Mouse (Mus musculus): ENCODE data around the gene Cldnd1. TPM values are rescaled to one million over a fixed set of nuclear protein-coding genes. Genes with fewer than 3 reads are reported as not detected.

Cldnd1 gene
- polyA plus RNA-seq (2015; fragmentation: Nextera tagmentation; extraction: Ambion mirVana): 123 and 126 TPM in 2 replicates

DNA sequence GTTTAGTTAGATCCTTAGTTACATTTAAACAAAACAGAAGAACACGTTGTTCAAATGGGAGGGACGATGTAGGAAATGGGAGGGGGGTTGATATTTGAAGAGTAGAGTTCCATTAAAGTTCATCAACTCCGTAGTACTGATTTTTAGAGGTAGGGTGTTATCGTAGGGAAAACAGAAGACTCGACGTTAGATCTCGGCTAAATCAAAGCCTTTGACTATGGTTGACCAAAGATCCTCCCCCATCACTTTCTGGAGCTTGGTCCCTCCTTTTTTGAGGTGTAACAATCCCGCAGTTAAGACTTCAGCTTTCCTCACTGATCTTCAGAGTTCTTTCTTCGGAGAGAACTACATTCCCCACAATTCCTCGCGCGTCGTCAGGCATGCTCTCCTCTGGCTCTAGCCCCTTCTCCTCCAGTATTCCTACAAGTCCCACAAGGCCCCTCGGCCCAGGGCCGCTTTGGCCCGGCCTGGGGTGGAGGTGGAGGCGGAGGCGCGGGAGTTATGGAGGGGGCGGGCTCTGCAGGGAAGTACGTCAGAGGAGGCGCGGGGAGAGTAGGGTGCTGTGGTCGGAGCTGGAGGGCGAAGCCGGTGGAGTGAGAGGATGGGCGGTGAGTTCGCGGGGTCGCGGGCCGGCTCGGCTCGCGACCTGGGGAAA, at the start of gene Cldnd1:
Gene Cldnd1, plus strand, starts transcription at position 434 of the 655 bp plus-strand sequence.
- H3K9ac ChIP-seq: peak within 1 kb of the TSS; percentile 78
- peak; percentile 100 for ATAC-seq (ENCODE audit: low FRiP score)
- H3K4me3 ChIP-seq: peak within 1 kb of the TSS; percentile 56
- H3K36me3 ChIP-seq: peaks cover 28% of the 10 kb centered on the region
- peaks cover 12% of the 10 kb centered on the region for H3K4me1 ChIP-seq (replicated peaks)
- H3K27ac ChIP-seq: peak within 1 kb of the TSS; percentile 88
- H3K27me3 ChIP-seq: no peaks in the 10 kb centered on the region
- no peaks in the 10 kb centered on the region for H3K9me3 ChIP-seq
- H3K4me2 ChIP-seq: peak within 1 kb of the TSS; percentile 60
- WGBS: 2% methylated on average over 28 of the region's 35 CpGs

DNA sequence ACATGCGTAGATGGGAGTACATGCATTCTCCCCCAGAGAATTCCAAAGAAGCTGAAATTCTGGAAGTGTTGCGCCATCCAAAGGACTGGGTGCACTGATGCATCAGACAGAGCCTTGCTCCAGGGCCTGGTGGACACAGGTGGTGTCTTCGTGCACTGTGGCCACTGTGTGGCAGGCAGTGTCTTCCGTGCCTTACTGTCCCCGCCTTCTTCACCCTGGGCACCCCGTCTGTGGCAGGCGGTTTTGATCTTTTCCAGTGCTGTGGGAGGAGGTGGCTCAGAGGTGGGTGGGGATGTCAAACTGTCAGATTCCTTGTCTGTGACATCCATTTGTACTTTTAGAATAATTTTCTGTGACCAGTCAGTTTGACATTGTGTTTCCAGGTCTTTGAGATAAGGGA, 49.0 kb upstream of the Cldnd1 start:
- ATAC-seq (ENCODE audit: low FRiP score): no peak
- Histone ChIP-seq H3K27me3 (no peaks in the 10 kb centered on the region), H3K9me3 (no peaks in the 10 kb centered on the region), H3K4me1 (replicated peaks) (no peaks in the 10 kb centered on the region), H3K36me3 (peaks cover 53% of the 10 kb centered on the region), H3K27ac (no peak overlapping the region), H3K9ac (no peak overlapping the region), H3K4me2 (no peak overlapping the region), H3K4me3 (no peak overlapping the region)
- 80% methylated on average over 7 of the region's 7 CpGs for WGBS

DNA sequence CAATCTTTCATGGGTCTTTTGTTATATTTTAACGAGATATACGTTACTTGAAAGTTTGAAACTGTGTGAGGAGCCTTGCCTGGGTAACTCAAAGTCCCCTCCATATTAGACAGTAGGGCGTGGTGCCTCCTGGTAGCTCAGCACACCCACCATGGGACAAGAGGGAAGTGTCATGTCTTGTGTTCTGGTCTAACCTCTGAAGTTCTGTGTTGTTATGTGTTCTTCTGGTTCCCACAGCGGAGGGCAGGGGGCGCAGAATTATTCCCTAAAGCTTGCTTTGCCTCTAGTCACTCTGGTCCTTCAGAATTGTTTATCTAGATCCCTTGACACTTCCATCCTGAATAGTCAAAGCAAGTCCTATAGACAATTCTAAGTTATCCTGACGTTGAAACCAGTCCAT, 45.7 kb upstream of the Cldnd1 start:
- H3K4me3 ChIP-seq: no peak overlapping the region
- ATAC-seq (ENCODE audit: low FRiP score): no peak
- H3K4me1 ChIP-seq (replicated peaks): no peaks in the 10 kb centered on the region
- 96% methylated on average over 6 of the region's 6 CpGs for WGBS
- peaks cover 28% of the 10 kb centered on the region for H3K36me3 ChIP-seq
- no peak overlapping the region for H3K9ac ChIP-seq
- no peaks in the 10 kb centered on the region for H3K9me3 ChIP-seq
- H3K27ac ChIP-seq: no peak overlapping the region
- no peak overlapping the region for H3K4me2 ChIP-seq
- H3K27me3 ChIP-seq: no peaks in the 10 kb centered on the region

DNA sequence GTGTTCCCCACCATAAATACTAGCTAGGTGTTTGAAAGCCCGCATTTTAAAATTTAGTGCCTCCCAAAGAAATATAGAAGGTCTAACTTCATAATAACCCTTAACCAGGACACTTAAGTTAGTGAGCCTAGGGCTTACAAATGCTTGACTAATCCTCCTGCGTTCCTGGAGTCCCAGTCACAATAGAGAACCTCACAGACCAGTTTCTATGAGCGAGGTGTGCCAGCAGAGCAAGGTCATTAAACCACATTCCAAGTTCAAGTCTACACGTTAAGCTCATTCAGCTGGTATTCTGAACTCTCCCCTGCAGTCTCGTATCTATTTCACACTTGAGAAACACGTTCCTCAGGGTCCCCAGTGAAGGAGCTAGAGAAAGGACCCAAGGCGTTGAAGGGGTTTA, 44.8 kb upstream of the Cldnd1 start:
- H3K9me3 ChIP-seq: no peaks in the 10 kb centered on the region
- WGBS: 88% methylated on average over 7 of the region's 7 CpGs

DNA sequence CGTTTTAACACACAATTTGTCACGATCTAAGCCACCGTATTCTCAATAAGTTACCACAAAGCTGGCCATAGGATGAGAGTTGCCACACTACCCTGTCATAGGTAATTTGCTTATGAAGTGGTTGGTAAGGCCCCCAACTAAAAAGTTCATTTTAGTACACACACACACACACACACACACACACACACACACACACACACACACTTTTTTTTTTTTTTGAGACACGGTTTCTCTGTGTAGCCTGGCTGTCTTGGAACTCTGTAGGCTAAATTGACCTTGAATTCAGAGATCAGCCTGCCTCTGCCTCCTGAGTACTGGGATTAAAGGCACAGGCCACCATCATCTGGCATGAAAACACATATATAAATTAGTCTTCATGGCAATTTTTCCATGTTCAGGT, 43.8 kb upstream of the Cldnd1 start:
- WGBS: 98% methylated on average over 4 of the region's 4 CpGs
- ATAC-seq (ENCODE audit: low FRiP score): no peak

More for the DNA sequence above, 44.8 kb upstream of the Cldnd1 start:
- ATAC-seq (ENCODE audit: low FRiP score): no peak
- no peaks in the 10 kb centered on the region for H3K27me3 ChIP-seq
- H3K36me3 ChIP-seq: peaks cover 20% of the 10 kb centered on the region
- no peaks in the 10 kb centered on the region for H3K4me1 ChIP-seq (replicated peaks)
- H3K4me2 ChIP-seq: no peak overlapping the region
- no peak overlapping the region for H3K4me3 ChIP-seq
- no peak overlapping the region for H3K9ac ChIP-seq
- H3K27ac ChIP-seq: no peak overlapping the region

DNA sequence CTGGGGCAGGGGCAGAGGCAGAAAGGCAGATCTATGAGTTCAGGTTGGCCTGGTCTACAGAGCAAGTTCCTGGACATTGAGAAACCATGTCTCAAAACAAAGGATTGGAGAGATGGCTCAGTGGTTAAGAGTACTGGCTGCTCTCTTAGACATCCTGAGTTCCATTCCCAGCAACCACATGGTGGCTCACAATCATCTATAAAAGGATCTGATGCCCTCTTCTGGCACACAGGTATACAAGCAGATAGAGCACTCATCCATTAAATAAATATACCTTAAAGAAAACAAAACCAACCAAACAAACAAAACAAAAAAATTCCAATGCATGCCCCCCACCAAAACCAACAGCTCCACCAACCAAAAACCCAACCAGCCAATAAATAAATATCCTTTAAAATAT, 43.2 kb upstream of the Cldnd1 start:
- H3K9ac ChIP-seq: no peak overlapping the region
- no peaks in the 10 kb centered on the region for H3K27me3 ChIP-seq
- H3K36me3 ChIP-seq: peaks cover 13% of the 10 kb centered on the region; the same call in 1 of the 2 replicates
- no peak overlapping the region for H3K4me2 ChIP-seq
- no peak overlapping the region for H3K4me3 ChIP-seq
- H3K9me3 ChIP-seq: no peaks in the 10 kb centered on the region
- H3K27ac ChIP-seq: no peak overlapping the region
- ATAC-seq (ENCODE audit: low FRiP score): no peak
- H3K4me1 ChIP-seq (replicated peaks): no peaks in the 10 kb centered on the region

More for the DNA sequence above, 43.8 kb upstream of the Cldnd1 start:
- Histone ChIP-seq H3K4me1 (replicated peaks) (no peaks in the 10 kb centered on the region), H3K27ac (no peak overlapping the region), H3K27me3 (no peaks in the 10 kb centered on the region), H3K36me3 (peaks cover 13% of the 10 kb centered on the region; the same call in 1 of the 2 replicates), H3K9me3 (no peaks in the 10 kb centered on the region), H3K4me3 (no peak overlapping the region), H3K9ac (no peak overlapping the region), H3K4me2 (no peak overlapping the region)

DNA sequence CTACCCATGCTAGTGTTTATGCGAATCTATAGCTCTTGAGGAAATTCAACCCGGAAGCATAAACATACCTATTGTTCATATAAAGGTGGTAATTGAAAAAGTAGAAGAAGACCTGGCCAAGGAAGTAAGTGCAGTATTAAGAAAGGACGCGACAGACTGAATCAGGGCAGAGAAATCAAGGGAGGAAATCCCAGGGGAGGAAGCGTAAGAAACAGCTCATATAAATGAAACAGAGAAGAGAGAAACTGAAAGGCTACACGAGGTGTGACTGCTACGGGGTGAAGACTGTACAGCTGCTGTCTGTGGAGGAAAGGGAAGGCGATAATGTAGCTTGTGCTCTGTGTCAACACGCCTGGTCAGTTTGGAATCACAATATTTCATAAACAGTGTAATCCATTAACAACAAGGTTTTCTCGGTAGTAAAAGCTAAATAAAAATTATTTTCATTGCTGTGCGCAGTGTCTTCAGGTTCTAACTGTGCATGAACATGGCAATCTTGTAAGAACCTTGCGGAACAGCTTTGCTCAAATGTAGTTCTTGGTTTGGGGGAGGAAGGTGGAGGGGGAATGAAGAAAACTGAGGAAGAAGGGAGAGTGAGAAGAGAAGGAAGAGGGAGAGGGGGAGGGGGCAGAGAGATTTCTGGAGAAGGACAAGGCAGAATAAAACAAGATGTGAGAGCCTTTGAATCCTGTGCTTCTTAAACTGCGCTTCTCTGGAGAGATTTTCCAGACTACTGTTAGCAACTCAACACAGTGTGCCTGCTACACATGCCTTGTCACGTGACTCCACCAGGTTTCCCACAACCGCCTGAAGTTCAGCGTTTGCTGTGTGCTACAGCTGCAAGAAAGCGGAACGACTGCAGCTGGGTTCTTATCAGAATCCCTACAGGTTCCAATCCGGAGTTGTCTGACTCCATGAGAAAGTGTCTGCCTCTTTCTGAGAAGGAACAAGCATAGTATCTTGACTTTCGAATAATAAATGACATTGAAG, 41.9 kb upstream of the Cldnd1 start:
- Histone ChIP-seq H3K9ac (no peak overlapping the region), H3K4me2 (no peak overlapping the region), H3K27me3 (no peaks in the 10 kb centered on the region), H3K4me1 (replicated peaks) (no peaks in the 10 kb centered on the region), H3K27ac (no peak overlapping the region), H3K9me3 (no peaks in the 10 kb centered on the region), H3K36me3 (peaks cover 8% of the 10 kb centered on the region; the same call in 1 of the 2 replicates), H3K4me3 (no peak overlapping the region)
- no peak for ATAC-seq (ENCODE audit: low FRiP score)
- WGBS: 85% methylated on average over 20 of the region's 20 CpGs

DNA sequence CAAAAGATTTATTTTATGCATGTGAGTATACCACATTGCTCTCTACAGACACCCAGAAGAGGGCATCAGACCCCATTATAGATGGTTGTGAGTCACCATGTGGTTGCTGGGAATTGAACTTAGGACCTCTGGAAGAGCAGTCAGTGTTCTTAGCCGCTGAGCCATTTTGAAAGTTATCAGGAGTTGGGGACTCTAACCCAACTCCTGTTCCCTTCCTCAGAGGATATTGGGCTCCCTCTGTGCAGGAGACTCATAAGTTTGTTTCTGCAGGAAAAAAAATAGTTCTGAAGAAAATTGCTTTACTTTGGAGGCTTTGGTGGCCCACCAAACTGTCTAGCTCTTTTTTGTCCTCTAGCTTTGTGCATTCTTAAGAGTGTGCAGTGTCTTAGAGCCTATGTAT, 39.2 kb upstream of the Cldnd1 start:
- no peak overlapping the region for H3K4me2 ChIP-seq
- no peaks in the 10 kb centered on the region for H3K27me3 ChIP-seq
- 97% methylated on average over 1 of the region's 1 CpGs for WGBS
- H3K4me3 ChIP-seq: no peak overlapping the region
- H3K4me1 ChIP-seq (replicated peaks): no peaks in the 10 kb centered on the region
- H3K9ac ChIP-seq: no peak overlapping the region
- no peaks in the 10 kb centered on the region for H3K9me3 ChIP-seq
- H3K27ac ChIP-seq: no peak overlapping the region
- ATAC-seq (ENCODE audit: low FRiP score): no peak
- no peaks in the 10 kb centered on the region for H3K36me3 ChIP-seq

DNA sequence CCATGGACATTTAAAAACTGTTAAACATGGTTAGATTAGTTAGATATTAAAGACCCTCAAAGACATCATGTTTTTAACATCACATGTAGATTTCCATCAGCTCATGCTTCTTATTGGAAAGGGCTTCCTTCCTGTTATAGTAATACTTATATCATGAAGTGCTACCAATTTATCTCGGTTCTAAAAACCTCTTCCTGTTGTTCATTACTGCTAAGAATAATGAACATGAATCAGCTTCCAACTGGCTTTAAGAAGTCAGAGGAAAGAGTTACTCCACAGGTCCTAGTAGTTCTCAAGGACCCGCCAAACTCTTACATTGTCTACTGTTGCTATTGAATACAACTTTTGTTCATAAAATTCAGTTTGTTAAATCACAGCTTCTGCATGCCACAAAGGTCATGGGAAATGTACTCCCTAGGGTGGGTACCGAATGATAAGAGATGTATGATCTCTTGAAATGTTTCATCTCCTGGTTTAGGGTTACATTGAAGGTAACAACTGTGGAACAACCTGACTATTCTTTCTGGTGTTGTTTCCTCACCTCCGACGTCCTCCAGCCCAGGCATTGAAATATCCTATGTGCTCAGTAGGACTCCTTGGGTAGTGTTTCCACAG, 38.0 kb upstream of the Cldnd1 start:
- 90% methylated on average over 5 of the region's 5 CpGs for WGBS
- no peak for ATAC-seq (ENCODE audit: low FRiP score)
- Histone ChIP-seq H3K9me3 (no peaks in the 10 kb centered on the region), H3K4me1 (replicated peaks) (no peaks in the 10 kb centered on the region), H3K36me3 (no peaks in the 10 kb centered on the region), H3K4me2 (no peak overlapping the region), H3K27ac (no peak overlapping the region), H3K9ac (no peak overlapping the region), H3K27me3 (no peaks in the 10 kb centered on the region), H3K4me3 (no peak overlapping the region)

DNA sequence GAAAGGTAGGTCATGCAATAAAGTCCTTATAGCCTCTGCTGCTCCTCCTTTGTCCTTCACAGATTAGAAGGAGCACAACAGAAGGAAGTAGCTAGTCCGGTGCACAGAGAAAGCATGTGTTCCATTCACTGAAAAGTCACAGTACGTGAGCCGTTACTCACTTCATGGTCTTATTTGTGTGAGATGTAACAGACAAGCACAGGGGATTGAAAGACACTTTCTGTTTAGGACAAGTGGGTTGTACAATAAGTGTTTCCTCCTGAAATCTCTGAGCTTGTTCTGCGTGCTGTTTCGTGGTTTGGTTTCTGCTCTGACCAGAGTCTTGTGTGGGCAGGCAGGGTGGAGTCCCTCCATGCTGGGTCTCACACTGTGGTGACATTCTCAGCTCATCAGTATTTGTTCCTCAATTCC, 37.4 kb upstream of the Cldnd1 start:
- no peaks in the 10 kb centered on the region for H3K4me1 ChIP-seq (replicated peaks)
- no peak for ATAC-seq (ENCODE audit: low FRiP score)
- no peak overlapping the region for H3K27ac ChIP-seq
- no peaks in the 10 kb centered on the region for H3K36me3 ChIP-seq
- no peak overlapping the region for H3K4me3 ChIP-seq
- no peaks in the 10 kb centered on the region for H3K9me3 ChIP-seq
- H3K9ac ChIP-seq: no peak overlapping the region
- 90% methylated on average over 5 of the region's 5 CpGs for WGBS
- no peaks in the 10 kb centered on the region for H3K27me3 ChIP-seq
- no peak overlapping the region for H3K4me2 ChIP-seq

DNA sequence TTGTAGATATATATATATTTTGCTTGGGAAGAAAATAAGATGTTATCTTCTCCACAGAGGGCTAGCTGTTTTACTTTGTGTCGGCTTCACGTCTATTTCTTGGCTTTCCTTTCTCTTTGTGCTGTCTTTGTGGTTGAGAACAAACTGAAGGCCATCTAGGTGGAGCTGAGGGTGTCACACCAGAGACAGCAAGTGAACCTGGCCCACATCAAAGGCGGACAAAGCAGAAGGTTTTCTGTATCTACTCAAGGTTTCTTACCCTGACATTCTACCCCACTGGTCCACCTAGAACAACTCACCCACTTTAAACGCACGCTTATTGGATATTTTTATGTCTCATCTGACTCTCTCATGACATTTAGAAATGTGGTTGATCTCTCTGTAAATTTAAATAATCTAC, 33.6 kb upstream of the Cldnd1 start:
- H3K9ac ChIP-seq: no peak overlapping the region
- no peak for ATAC-seq (ENCODE audit: low FRiP score)
- no peak overlapping the region for H3K27ac ChIP-seq
- H3K4me1 ChIP-seq (replicated peaks): no peaks in the 10 kb centered on the region
- no peak overlapping the region for H3K4me3 ChIP-seq
- H3K27me3 ChIP-seq: no peaks in the 10 kb centered on the region
- 92% methylated on average over 5 of the region's 5 CpGs for WGBS
- no peaks in the 10 kb centered on the region for H3K9me3 ChIP-seq
- H3K36me3 ChIP-seq: no peaks in the 10 kb centered on the region
- no peak overlapping the region for H3K4me2 ChIP-seq

DNA sequence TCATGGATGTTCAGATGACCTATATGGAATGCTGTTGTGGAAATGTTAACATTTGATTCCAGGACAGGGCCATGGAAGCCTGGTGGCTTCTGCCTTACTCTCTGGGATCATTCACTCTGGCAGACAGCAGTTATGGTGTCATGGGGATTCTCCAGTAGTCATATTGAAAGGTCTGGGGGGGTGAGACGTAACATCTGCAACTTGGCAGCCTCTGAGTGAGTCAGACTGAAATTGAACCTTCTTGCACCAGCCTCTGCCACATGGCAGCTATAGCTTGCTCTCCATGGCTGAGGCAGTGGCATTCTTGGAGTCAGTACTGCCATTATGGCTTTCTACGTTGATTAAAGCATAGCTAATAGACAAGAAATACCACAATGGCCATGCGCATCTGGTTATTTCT, 30.9 kb upstream of the Cldnd1 start:
- 86% methylated on average over 3 of the region's 3 CpGs for WGBS
- Histone ChIP-seq H3K4me1 (replicated peaks) (no peaks in the 10 kb centered on the region), H3K9ac (no peak overlapping the region), H3K4me3 (no peak overlapping the region), H3K27me3 (no peaks in the 10 kb centered on the region), H3K9me3 (no peaks in the 10 kb centered on the region), H3K4me2 (no peak overlapping the region), H3K36me3 (no peaks in the 10 kb centered on the region), H3K27ac (no peak overlapping the region)
- ATAC-seq (ENCODE audit: low FRiP score): no peak

Measured in hindbrain, embryonic 13.5 days (tissue).